Mouse (Mus musculus) MEL (cell line): Measurements from ENCODE around the gene Ang4. TPM values are rescaled to one million over a fixed set of nuclear protein-coding genes. Genes with fewer than 3 reads are reported as not detected.

Experiments used
- DNase-seq: peaks from one replicate; pipeline ENCODE4 v3.0.0; 2011; ENCODE audit warnings: low read depth, low spot score
- H3K27ac ChIP-seq: 2 replicates; pipeline ENCODE4 v1.5.1; 2012; ENCODE audit warnings: low read depth, mild to moderate bottlenecking, control low read depth, low read length, moderate library complexity; ENCODE audit not compliant: control insufficient read depth
- H3K27me3 ChIP-seq, 2 experiments: fragments of 150-350 bp in 1 of 2; sonication (generic) in 1 of 2; 2 replicates each; pipeline ENCODE4 v1.6.1; 2012; ENCODE audit warnings: low read length in 2 of 2, mild to moderate bottlenecking in 2 of 2, improper control_type of control experiment in 1 of 2, moderate library complexity in 1 of 2; ENCODE audit not compliant: insufficient read depth in 2 of 2, control insufficient read depth in 1 of 2
- H3K36me3 ChIP-seq, 2 experiments: 2 replicates each; pipeline ENCODE4 v1.6.1; 2012 to 2014; ENCODE audit warnings: low read length in 2 of 2, improper control_type of control experiment in 1 of 2, inconsistent platforms in 1 of 2, mild to moderate bottlenecking in 1 of 2; ENCODE audit not compliant: insufficient read depth in 2 of 2, control insufficient read depth in 1 of 2
- H3K4me1 ChIP-seq, 2 experiments: fragments of 150-350 bp in 1 of 2; sonication (generic) in 1 of 2; 2 replicates each; pipeline ENCODE4 v1.6.1; 2012; ENCODE audit warnings: low read length in 2 of 2, improper control_type of control experiment in 1 of 2, mild to moderate bottlenecking in 1 of 2; ENCODE audit not compliant: insufficient read depth in 2 of 2, control insufficient read depth in 1 of 2
- H3K4me3 ChIP-seq, 2 experiments: fragments of 150-350 bp in 1 of 2; sonication (generic) in 1 of 2; 2 replicates each; pipeline ENCODE4 v1.5.1; 2012; ENCODE audit warnings: low read depth in 2 of 2, low read length in 2 of 2, mild to moderate bottlenecking in 2 of 2, moderate library complexity in 2 of 2, control low read depth in 1 of 2, improper control_type of control experiment in 1 of 2; ENCODE audit not compliant: control insufficient read depth in 1 of 2, insufficient read depth in 1 of 2
- H3K79me2 ChIP-seq: 2 replicates; pipeline ENCODE4 v1.6.1; 2012; ENCODE audit warnings: mild to moderate bottlenecking, low read length, moderate library complexity; ENCODE audit not compliant: control insufficient read depth, poor library complexity, insufficient read depth
- H3K9ac ChIP-seq: 2 replicates; pipeline ENCODE4 v1.6.1; 2012; ENCODE audit warnings: low read depth, mild to moderate bottlenecking, control low read depth, low read length, moderate library complexity; ENCODE audit not compliant: control insufficient read depth, poor library complexity, severe bottlenecking
- H3K9me3 ChIP-seq: fragments of 150-350 bp; sonication (generic); replicated peaks from 2 replicates; pipeline ENCODE4 v1.6.1; 2012; ENCODE audit warnings: mild to moderate bottlenecking, low read length, improper control_type of control experiment, moderate library complexity; ENCODE audit not compliant: insufficient read depth
- BHLHE40 ChIP-seq: IDR thresholded peaks from 2 replicates; pipeline ENCODE4 v1.6.1; 2012; ENCODE audit warnings: low read depth, mild to moderate bottlenecking, inconsistent platforms, low read length, improper control_type of control experiment, borderline replicate concordance
- CHD1 ChIP-seq: IDR thresholded peaks from 2 replicates; pipeline ENCODE4 v1.6.1; 2012; ENCODE audit warnings: low read depth, mild to moderate bottlenecking, inconsistent platforms, low read length, improper control_type of control experiment
- EP300 ChIP-seq, 2 experiments: IDR thresholded peaks; 2 replicates each; pipeline ENCODE4 v1.6.1; 2011; ENCODE audit warnings: improper control_type of control experiment in 2 of 2, low read length in 2 of 2, low read depth in 1 of 2, mild to moderate bottlenecking in 1 of 2
- KAT2A ChIP-seq: conservative IDR thresholded peaks from 2 replicates; pipeline ENCODE4 v1.6.1; 2012; ENCODE audit warnings: low read depth, low read length, improper control_type of control experiment, inconsistent platforms
- MAFK ChIP-seq: IDR thresholded peaks from 2 replicates; pipeline ENCODE4 v1.6.1; 2011; ENCODE audit warnings: low read depth, mild to moderate bottlenecking, low read length, improper control_type of control experiment, borderline replicate concordance
- MAX ChIP-seq: IDR thresholded peaks from 2 replicates; pipeline ENCODE4 v1.6.1; 2011; ENCODE audit warnings: low read length, improper control_type of control experiment
- POLR2A ChIP-seq, 2 experiments: IDR thresholded peaks; 2 replicates each; pipeline ENCODE4 v1.6.1; 2011 to 2012; ENCODE audit warnings: low read length in 2 of 2, mild to moderate bottlenecking in 2 of 2, control low read depth in 1 of 2, improper control_type of control experiment in 1 of 2, low read depth in 1 of 2, moderate library complexity in 1 of 2; ENCODE audit not compliant: control insufficient read depth in 1 of 2, insufficient read depth in 1 of 2, poor library complexity in 1 of 2
- SIN3A ChIP-seq: IDR thresholded peaks from 2 replicates; pipeline ENCODE4 v1.6.1; 2012; ENCODE audit warnings: low read length, improper control_type of control experiment, inconsistent platforms
- TAL1 ChIP-seq: IDR thresholded peaks from 2 replicates; pipeline ENCODE4 v1.6.1; 2012; ENCODE audit warnings: mild to moderate bottlenecking, inconsistent platforms, low read length, moderate library complexity, mixed read lengths
- TCF12 ChIP-seq: IDR thresholded peaks from 2 replicates; pipeline ENCODE4 v1.6.1; 2014; ENCODE audit warnings: low read depth, mild to moderate bottlenecking, inconsistent platforms, low read length, improper control_type of control experiment, moderate library complexity
- UBTF ChIP-seq: IDR thresholded peaks from 2 replicates; pipeline ENCODE4 v1.6.1; 2012; ENCODE audit warnings: low read depth, mild to moderate bottlenecking, inconsistent platforms, low read length, improper control_type of control experiment, moderate library complexity, borderline replicate concordance; ENCODE audit not compliant: insufficient read depth
- ZNF384 ChIP-seq: IDR thresholded peaks from 2 replicates; pipeline ENCODE4 v1.6.1; 2012; ENCODE audit warnings: low read depth, mild to moderate bottlenecking, inconsistent platforms, low read length, improper control_type of control experiment
- polyA plus RNA-seq, 2 experiments: library from polyadenylated mRNA; stranded (reverse) in 1 of 2; unstranded in 1 of 2; fragments of >175 nt in 1 of 2; fragments of >200 nt in 1 of 2; gene quantifications; 2 replicates each; pipeline versions ENCODE4 v1.2.1 to v1.2.4; 2012; ENCODE audit warnings: low replicate concordance in 2 of 2, low read depth in 1 of 2; ENCODE audit not compliant: insufficient read length in 2 of 2, insufficient read depth in 1 of 2, missing spikeins in 1 of 2
- total RNA-seq: library from RNA; depleted of rRNA; stranded (reverse); fragments of 300-350 nt; gene quantifications from 2 replicates; pipeline ENCODE4 v1.2.3, GENCODE M21; 2012; rRNA removed

The Ang4 gene
- total and polyA plus RNA-seq, 3 experiments = not detected

GRCm38 (mm10) chr14:51717083-51717482, 56.3 kb downstream of the Ang4 start, which contains the start of gene Gm5800:
Gene Gm5800, minus strand, starts transcription at chr14:51717183.
- H3K79me2 ChIP-seq = no peaks in the 10 kb centered on the region
- DNase-seq = no peak
- H3K27me3 ChIP-seq = no peaks in the 10 kb centered on the region
- no peaks in the 10 kb centered on the region for H3K4me1 ChIP-seq
- H3K36me3 ChIP-seq = no peaks in the 10 kb centered on the region
- TF ChIP-seq TCF12 (no peak), TAL1 (no peak), POLR2A (IDR thresholded peaks at IDR 0.05; ENCODE audit: control insufficient read depth in 1 of 2, insufficient read depth in 1 of 2, low read depth in 1 of 2, low read length in 2 of 2, poor library complexity in 1 of 2) (no peak), BHLHE40 (no peak), CHD1 (no peak), SIN3A (no peak), KAT2A (no peak), UBTF (no peak), MAX (no peak), EP300 (IDR thresholded peaks at IDR 0.05; ENCODE audit: low read depth in 1 of 2, low read length in 2 of 2) (no peak), MAFK (no peak), ZNF384 (no peak)
- H3K4me3 ChIP-seq = no peak within 1 kb of the TSS
- H3K9ac ChIP-seq = no peak within 1 kb of the TSS
- no peaks in the 10 kb centered on the region for H3K9me3 ChIP-seq
- no peak within 1 kb of the TSS for H3K27ac ChIP-seq

Other genes starting within 250 kb of the Ang4 start
- gene Gm5622, start 220.8 kb downstream of the Ang4 start, total RNA-seq = not detected in 2 replicates
- not detected for gene Gm5622, start 220.8 kb downstream of the Ang4 start, polyA plus RNA-seq
- gene Gm17175, start 199.5 kb downstream of the Ang4 start, total RNA-seq = not detected in 2 replicates
- not detected for gene Gm17175, start 199.5 kb downstream of the Ang4 start, polyA plus RNA-seq
- gene Gm17174, start 181.5 kb downstream of the Ang4 start, total RNA-seq = not detected in 2 replicates
- not detected for gene Gm17174, start 181.5 kb downstream of the Ang4 start, polyA plus RNA-seq
- not detected in 2 replicates for gene Gm17078, start 162.3 kb downstream of the Ang4 start, total RNA-seq
- gene Gm17078, start 162.3 kb downstream of the Ang4 start, polyA plus RNA-seq = not detected
- not detected in 2 replicates for gene Gm4181, start 137.9 kb downstream of the Ang4 start, total RNA-seq
- gene Gm4181, start 137.9 kb downstream of the Ang4 start, polyA plus RNA-seq = not detected
- not detected in 2 replicates for gene Gm17079, start 78.1 kb downstream of the Ang4 start, total RNA-seq
- gene Gm17079, start 78.1 kb downstream of the Ang4 start, polyA plus RNA-seq = not detected
- not detected in 2 replicates for gene Gm5800, start 56.4 kb downstream of the Ang4 start, total RNA-seq
- gene Gm5800, start 56.4 kb downstream of the Ang4 start, polyA plus RNA-seq = not detected
- gene AY358078, start 26.5 kb upstream of the Ang4 start, total RNA-seq = not detected in 2 replicates
- not detected for gene AY358078, start 26.5 kb upstream of the Ang4 start, polyA plus RNA-seq
- gene Ear6, start 80.1 kb upstream of the Ang4 start, total RNA-seq = not detected in 2 replicates
- gene Ear6, start 80.1 kb upstream of the Ang4 start, polyA plus RNA-seq = not detected
- gene Mettl17, start 111.3 kb upstream of the Ang4 start, total RNA-seq = 26.1 and 28.3 TPM in 2 replicates
- gene Mettl17, start 111.3 kb upstream of the Ang4 start, polyA plus RNA-seq = 10 to 100 TPM in 1 of 2 experiments, not detected in 1; 54.4 TPM
- gene Slc39a2, start 119.3 kb upstream of the Ang4 start, total RNA-seq = 0.07 TPM in 1 of 2 replicates, not detected in the other
- gene Slc39a2, start 119.3 kb upstream of the Ang4 start, polyA plus RNA-seq = under 1 TPM in 1 of 2 experiments, not detected in 1; 0.07 TPM
- gene Ndrg2, start 140.6 kb upstream of the Ang4 start, total RNA-seq = 11.2 and 17.0 TPM in 2 replicates
- gene Ndrg2, start 140.6 kb upstream of the Ang4 start, polyA plus RNA-seq = 10 to 100 TPM in 1 of 2 experiments, not detected in 1; 48.6 TPM
- not detected in 2 replicates for gene Tppp2, start 144.8 kb upstream of the Ang4 start, total RNA-seq
- gene Tppp2, start 144.8 kb upstream of the Ang4 start, polyA plus RNA-seq = not detected
- not detected in 2 replicates for gene Rnase13, start 149.2 kb upstream of the Ang4 start, total RNA-seq
- not detected for gene Rnase13, start 149.2 kb upstream of the Ang4 start, polyA plus RNA-seq
- 6.4 and 9.9 TPM in 2 replicates for gene Arhgef40, start 211.1 kb upstream of the Ang4 start, total RNA-seq
- gene Arhgef40, start 211.1 kb upstream of the Ang4 start, polyA plus RNA-seq = 100 to 1,000 TPM in 1 of 2 experiments, 10 to 100 TPM in 1; 37.5 to 150 TPM
- gene Tmem253, start 242.1 kb upstream of the Ang4 start, total RNA-seq = 0.39 and 0.46 TPM in 2 replicates
- 1 to 10 TPM in 1 of 2 experiments, not detected in 1; 3.6 TPM for gene Tmem253, start 242.1 kb upstream of the Ang4 start, polyA plus RNA-seq
- 32.1 and 36.3 TPM in 2 replicates for gene Zfp219, start 247.1 kb upstream of the Ang4 start, total RNA-seq
- 10 to 100 TPM in 1 of 2 experiments, not detected in 1; 46.9 TPM for gene Zfp219, start 247.1 kb upstream of the Ang4 start, polyA plus RNA-seq